9 mouse cellular contexts compared by ENCODE assay signal in the genomic region with DNA sequence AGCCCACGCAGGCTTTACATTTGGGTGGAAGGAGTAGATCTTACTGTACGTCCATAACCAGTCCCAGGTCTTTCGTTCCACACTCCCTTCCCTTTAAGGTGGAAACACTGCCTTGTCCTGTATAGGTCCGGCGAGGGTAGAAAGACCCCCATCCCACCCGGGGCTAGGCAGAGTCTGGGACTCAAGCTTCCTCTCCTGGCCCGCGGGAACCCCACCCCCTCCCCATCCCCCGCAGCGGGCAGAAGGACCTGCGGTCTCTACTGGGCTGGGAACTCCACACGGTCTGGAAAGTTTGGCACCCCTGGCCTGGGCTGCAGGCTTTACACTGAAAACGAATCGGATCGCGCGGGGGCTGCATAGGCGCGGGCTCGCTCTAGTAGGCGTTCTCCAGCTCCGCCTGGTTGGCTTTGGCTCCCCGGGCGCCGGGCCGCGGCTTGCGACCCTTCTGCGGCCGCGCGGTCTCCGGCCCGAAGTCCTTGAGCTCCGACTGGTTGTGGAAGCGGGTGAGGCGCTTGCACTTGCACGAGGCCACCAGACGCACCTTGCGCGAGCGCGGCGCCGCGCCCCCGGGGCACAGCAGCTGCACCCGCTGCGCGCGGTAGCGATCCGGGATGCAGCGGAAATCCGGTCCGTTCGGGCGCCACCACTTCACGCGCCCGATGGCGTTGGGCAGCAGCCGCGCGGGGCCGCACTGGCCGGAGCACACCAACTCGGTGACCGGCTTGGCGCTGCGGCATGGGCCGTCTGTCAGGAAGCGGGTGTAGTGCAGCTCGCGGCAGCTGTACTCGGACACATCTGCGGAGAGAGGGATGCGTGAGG. TPM values are rescaled to one million over a fixed set of nuclear protein-coding genes. Genes with fewer than 3 reads are reported as not detected.
DNase-seq lines count a peak whose midpoint lies in the region; ATAC-seq and TF ChIP-seq lines count a peak whose summit lies in the region.
"Had no signal": no experiment of that assay in that cellular context is flagged by ENCODE, and none has a peak within 500 bp of the region (broad histone marks: within the 10 kb centered on the region; RNA-seq: fewer than 3 reads in every experiment).

No protein-coding gene starts in this region.

- DNase-seq in heart, adult 11 months, result peak; percentile 93
- no peak for DNase-seq in heart, adult 9 months (ENCODE audit: low spot score in 2 of 2)
- peak; percentile 62 for DNase-seq in Muller cell, postnatal 12 days (ENCODE audit: inconsistent ontology term)
- DNase-seq in urinary bladder, postnatal 4 days (ENCODE audit: low spot score in 2 of 2), result no peak
- DNase-seq in frontal cortex, postnatal 14 days (ENCODE audit: low spot score in 2 of 2), result no peak

- ATAC-seq in intestine, embryonic 16.5 days, result peak; percentile 26; the same call in 1 of the 2 replicates
- ATAC-seq in midbrain, embryonic 12.5 days (ENCODE audit: low FRiP score, low read depth), result peak; percentile 19; the same call in 1 of the 2 replicates

- H3K27ac ChIP-seq in embryonic fibroblast, embryonic 13.5 days (ENCODE audit: insufficient read depth, low read length), result no peak overlapping the region
- no peak overlapping the region for H3K27ac ChIP-seq in intestine, embryonic 16.5 days (ENCODE audit: low read length)
- H3K27ac ChIP-seq in midbrain, embryonic 12.5 days (replicated peaks), result no peak overlapping the region
- H3K27ac ChIP-seq: macrophage had no signal

- no peaks in the 10 kb centered on the region for H3K9me3 ChIP-seq in intestine, embryonic 16.5 days (ENCODE audit: control insufficient read depth, low read length)
- H3K9me3 ChIP-seq in midbrain, embryonic 12.5 days, result no peaks in the 10 kb centered on the region

- peaks cover 2% of the 10 kb centered on the region; the same call in 1 of the 2 replicates for H3K4me1 ChIP-seq in embryonic fibroblast, embryonic 13.5 days (ENCODE audit: control insufficient read depth, insufficient read depth, low read length)
- peaks cover 14% of the 10 kb centered on the region for H3K4me1 ChIP-seq in intestine, embryonic 16.5 days (ENCODE audit: control insufficient read depth, insufficient read depth, low read length)
- H3K4me1 ChIP-seq in midbrain, embryonic 12.5 days, result peaks cover 37% of the 10 kb centered on the region

- H3K27me3 ChIP-seq in intestine, embryonic 16.5 days (replicated peaks; ENCODE audit: control insufficient read depth, insufficient read depth, low read length), result peaks cover 62% of the 10 kb centered on the region
- peaks cover 95% of the 10 kb centered on the region for H3K27me3 ChIP-seq in midbrain, embryonic 12.5 days

- TF ChIP-seq CTCF in embryonic fibroblast, embryonic 13.5 days (IDR thresholded peaks at IDR 0.05; ENCODE audit: borderline replicate concordance, insufficient read depth, low read length), result no peak

- H3K36me3 ChIP-seq in intestine, embryonic 16.5 days (ENCODE audit: control insufficient read depth, insufficient read depth, low read length), result no peaks in the 10 kb centered on the region
- H3K36me3 ChIP-seq in midbrain, embryonic 12.5 days, result no peaks in the 10 kb centered on the region

- peak overlapping the region; percentile 60 for H3K9ac ChIP-seq in intestine, embryonic 16.5 days (ENCODE audit: low read depth, low read length)
- H3K9ac ChIP-seq in midbrain, embryonic 12.5 days (replicated peaks), result peak overlapping the region; percentile 60

- peak overlapping the region; percentile 27 for H3K4me3 ChIP-seq in embryonic fibroblast, embryonic 13.5 days (ENCODE audit: insufficient read depth, low read length)
- peak overlapping the region; percentile 56 for H3K4me3 ChIP-seq in intestine, embryonic 16.5 days (ENCODE audit: low read length)
- peak overlapping the region; percentile 52 for H3K4me3 ChIP-seq in midbrain, embryonic 12.5 days

- WGBS in intestine, embryonic 16.5 days, result under 1% methylated on average over 78 of the region's 78 CpGs
- under 1% methylated on average over 69 of the region's 78 CpGs for WGBS in midbrain, embryonic 12.5 days

- TF ChIP-seq POLR2A in embryonic fibroblast, embryonic 13.5 days (IDR thresholded peaks at IDR 0.05; ENCODE audit: low read depth, low read length), result no peak

- peak overlapping the region; percentile 91 for H3K4me2 ChIP-seq in intestine, embryonic 16.5 days (ENCODE audit: low read depth, low read length)
- peak overlapping the region; percentile 83 for H3K4me2 ChIP-seq in midbrain, embryonic 12.5 days (replicated peaks)

RNA-seq across cellular contexts. Expression of a gene that starts 3.1 kb away (rescaled TPM):
- not detected in 2 replicates for polyA plus RNA-seq in embryonic fibroblast, embryonic 13.5 days (2011; ENCODE audit: insufficient read length, low read depth, missing spikeins)
- polyA plus RNA-seq in intestine, embryonic 16.5 days (2015; fragmentation: Nextera tagmentation; extraction: Ambion mirVana), result 0.12 TPM in 1 of 2 replicates, not detected in the other
- 0.17 and 0.25 TPM in 2 replicates for polyA plus RNA-seq in midbrain, embryonic 12.5 days (2016; fragmentation: Nextera tagmentation; extraction: Ambion mirVana)
- polyA plus RNA-seq: macrophage had no signal

RNA-seq across cellular contexts. Expression of a gene that starts 20.4 kb away (rescaled TPM):
- not detected in 2 replicates for polyA plus RNA-seq in embryonic fibroblast, embryonic 13.5 days (2011; ENCODE audit: insufficient read length, low read depth, missing spikeins)
- polyA plus RNA-seq in intestine, embryonic 16.5 days (2015; fragmentation: Nextera tagmentation; extraction: Ambion mirVana), result not detected in 2 replicates
- polyA plus RNA-seq in midbrain, embryonic 12.5 days (2016; fragmentation: Nextera tagmentation; extraction: Ambion mirVana), result not detected in 2 replicates
- polyA plus RNA-seq: macrophage had no signal

RNA-seq across cellular contexts. Expression of a gene that starts 23.1 kb away (rescaled TPM):
- polyA plus RNA-seq in embryonic fibroblast, embryonic 13.5 days (2011; ENCODE audit: insufficient read length, low read depth, missing spikeins), result 34.8 and 49.4 TPM in 2 replicates
- 27.6 and 29.5 TPM in 2 replicates for polyA plus RNA-seq in intestine, embryonic 16.5 days (2015; fragmentation: Nextera tagmentation; extraction: Ambion mirVana)
- 9.3 and 9.6 TPM in 2 replicates for polyA plus RNA-seq in midbrain, embryonic 12.5 days (2016; fragmentation: Nextera tagmentation; extraction: Ambion mirVana)

Comparison
In these comparisons a context has a peak if more than half of its experiments do, and no peak if none do; other contexts are left out.
1. DNase-seq: peak in heart, adult 11 months (single experiment) and Muller cell, postnatal 12 days (single experiment); none in heart, adult 9 months (0 of 2), urinary bladder, postnatal 4 days (0 of 2) and frontal cortex, postnatal 14 days (0 of 2).
2. Peak in every context shown above with its lines, with median percentiles within 50 percentile points of each other: H3K4me3 ChIP-seq.